Mouse (Mus musculus) G1E (cell line): ENCODE measurements at regions not wholly inside any gene's neighbourhood (a gene's known extent, or its start where the extent isn't known, plus 50 kb on each side); places are given as distances from the start of the nearest gene placed in this dataset.

Source experiments
- CTCF ChIP-seq: IDR thresholded peaks from 2 replicates; pipeline ENCODE4 v1.5.1; 2012; ENCODE audit warnings: low read depth, low read length, inconsistent platforms, mixed read lengths
- GATA1 ChIP-seq: IDR thresholded peaks from 2 replicates; pipeline ENCODE4 v1.6.1; 2012; ENCODE audit warnings: borderline replicate concordance, low read length, inconsistent platforms, mixed read lengths
- POLR2AphosphoS5 ChIP-seq: IDR thresholded peaks from 2 replicates; pipeline ENCODE4 v1.6.1; 2012; ENCODE audit warnings: low read depth, low read length, inconsistent platforms; ENCODE audit not compliant: insufficient replicate concordance
- TAL1 ChIP-seq: conservative IDR thresholded peaks from 2 replicates; pipeline ENCODE4 v1.6.1; 2012; ENCODE audit warnings: low read depth, low read length, inconsistent platforms, mixed read lengths

GRCm38 (mm10) chr15:38595820-38596219 is 1170.5 kb downstream of the 4930447A16Rik start:
- TF ChIP-seq CTCF, result no peak
- TF ChIP-seq POLR2AphosphoS5, result no peak
- TF ChIP-seq GATA1, result no peak
- TF ChIP-seq TAL1, result no peak
